Mouse (Mus musculus) liver, adult (tissue): Measurements from ENCODE around the gene Wipf3.

Experiments
- GATA4 ChIP-seq: IDR thresholded peaks from 2 replicates; pipeline ENCODE4 v1.6.1; 2014; ENCODE audit warnings: mild to moderate bottlenecking, low read length; ENCODE audit not compliant: insufficient replicate concordance

Gene Wipf3

DNA sequence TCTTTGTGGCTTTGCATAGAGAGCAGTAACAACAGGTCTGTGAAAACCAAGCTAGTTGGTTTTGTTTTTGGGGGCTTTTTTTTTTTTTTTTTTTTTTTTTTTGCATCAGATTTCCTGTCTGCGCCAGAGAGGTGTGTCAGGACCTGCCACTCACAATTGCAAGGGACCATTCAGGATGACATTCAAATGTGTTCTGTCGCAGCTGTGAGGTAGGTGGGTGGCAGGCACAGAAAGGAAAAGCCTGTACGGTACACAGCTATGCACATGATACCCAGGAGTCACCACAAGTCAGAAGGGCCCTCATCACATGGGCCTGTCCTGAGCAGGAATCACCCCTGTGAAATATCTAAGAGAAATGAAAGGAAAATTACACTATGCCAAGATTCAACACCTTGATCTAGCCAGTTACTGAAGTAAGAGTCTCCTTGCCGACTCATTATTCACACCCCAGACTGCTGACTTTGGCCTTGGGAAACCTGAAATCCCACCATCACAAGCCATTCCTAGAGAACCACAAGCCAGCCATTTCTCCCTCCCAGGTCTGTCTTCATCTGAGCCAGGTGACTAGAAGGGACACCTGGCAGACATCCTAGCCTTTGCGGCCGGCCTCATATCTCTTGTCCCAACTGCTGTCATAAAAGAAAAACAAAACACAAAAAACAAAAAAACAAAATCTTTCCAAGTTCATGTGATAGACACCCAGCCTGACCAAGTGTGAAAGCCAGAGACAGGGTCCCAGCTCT is 30.9 kb downstream of the Wipf3 start:
- no peak for TF ChIP-seq GATA4

DNA sequence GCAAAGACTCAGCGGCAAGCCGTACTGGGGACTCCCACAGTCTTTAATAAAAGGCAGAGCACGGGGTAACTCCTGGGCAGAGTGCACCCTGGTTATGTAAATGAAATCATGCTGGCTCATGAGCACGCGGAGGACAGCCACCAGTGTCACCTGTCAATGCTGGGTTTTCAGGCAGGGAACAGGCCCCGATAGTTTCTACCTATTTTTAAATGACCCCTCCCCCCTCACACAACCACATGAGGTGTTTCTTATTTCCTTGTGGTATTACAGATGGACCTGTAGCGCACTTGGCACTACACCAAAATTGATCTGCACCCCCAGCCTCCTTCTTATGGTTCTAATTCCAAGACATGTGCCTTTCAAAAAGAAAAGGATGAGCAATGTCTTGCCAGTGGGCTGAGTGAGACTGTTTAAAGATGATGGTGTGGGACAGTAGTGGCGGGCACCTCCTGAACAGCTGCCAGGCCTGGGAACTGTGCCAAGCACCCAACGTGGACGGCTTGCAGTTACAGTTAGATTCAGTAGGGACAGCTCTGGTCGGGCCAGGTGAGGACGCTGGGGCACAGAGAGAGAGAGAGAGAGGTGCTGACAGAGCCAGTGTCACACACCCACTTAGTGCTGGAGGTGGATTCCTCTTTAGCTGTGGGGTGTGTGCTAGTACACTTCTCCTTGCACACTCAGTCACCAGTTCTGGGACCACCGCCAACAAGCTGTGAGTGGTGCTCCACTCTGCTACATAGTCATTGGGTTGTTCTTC is 31.7 kb downstream of the Wipf3 start:
- TF ChIP-seq GATA4, result no peak

DNA sequence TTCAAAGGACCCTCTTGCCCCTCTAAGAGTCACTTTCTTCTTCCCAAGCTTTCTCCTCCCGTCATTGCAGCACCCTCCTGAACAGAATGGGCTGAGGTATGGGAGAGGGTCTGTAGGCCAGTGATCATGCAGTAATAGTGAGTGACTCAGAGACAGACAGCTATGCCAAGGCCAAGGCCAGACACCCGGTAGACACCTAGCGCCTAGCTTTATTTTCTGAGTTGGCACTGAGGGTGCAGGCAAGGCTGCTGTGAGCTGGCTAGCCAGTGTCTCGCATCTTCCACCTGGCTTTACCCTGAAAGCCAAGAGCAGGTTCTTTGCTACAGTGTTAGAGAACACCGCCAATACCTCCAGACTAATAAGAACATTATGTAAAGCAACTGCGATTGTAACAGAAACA is 33.4 kb downstream of the Wipf3 start:
- no peak for TF ChIP-seq GATA4

DNA sequence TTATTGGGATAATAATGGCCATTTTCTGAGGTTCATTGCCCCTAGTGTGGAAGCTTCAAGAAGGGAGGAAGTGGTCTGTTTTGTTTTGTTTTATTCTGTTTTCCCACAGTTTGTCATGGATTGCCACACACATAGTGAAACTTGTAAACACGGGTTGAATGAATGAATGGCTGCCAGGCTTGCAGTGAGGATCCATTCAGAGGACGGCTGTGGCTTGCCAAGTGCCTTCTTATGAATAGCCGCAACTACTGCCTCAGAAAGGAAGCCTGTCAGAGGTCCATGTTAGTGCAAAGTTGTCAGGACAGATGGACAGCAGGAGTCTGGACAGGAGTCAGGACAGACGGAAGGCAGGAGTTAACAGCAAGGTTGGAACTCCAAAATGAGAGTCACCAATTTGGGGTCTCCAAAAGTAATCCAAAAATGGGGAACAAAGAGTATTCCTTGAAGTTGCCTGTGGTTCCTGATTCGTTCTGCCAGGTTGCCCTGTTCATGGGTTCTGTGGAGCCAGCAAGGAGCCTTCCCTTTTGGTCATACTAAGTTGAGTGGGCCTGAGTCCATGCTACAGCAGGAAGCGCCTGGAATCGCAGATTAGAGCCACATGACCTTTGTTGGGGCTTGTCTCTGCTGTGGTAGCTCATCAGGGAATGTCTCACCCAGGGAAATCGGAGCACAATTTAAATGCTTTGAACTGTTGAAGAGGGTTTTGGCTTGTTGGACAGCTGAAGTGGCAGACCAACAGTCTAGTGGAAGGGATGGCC is 34.5 kb downstream of the Wipf3 start:
- TF ChIP-seq GATA4, result no peak

DNA sequence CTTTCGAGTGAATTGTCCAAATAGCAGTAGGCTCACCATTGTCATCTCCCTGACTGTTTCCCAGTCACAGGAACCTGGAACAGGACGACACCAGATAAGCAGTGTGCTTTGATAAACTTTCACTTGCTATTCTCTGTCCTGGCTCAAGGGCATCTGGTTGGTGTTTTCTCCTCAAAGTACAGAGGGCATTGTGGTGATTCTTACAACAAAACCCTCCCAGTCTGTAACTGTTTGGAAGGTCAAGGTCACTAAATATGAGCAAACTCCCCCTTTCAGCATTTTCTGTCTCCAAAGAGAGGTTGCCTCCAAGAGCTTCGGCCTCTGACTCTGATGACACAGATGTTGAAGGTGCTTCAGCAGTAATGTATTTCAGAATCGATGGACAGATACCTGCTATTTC is 35.5 kb downstream of the Wipf3 start:
- TF ChIP-seq GATA4, result peak; percentile 24; the same call in 1 of the 2 replicates

DNA sequence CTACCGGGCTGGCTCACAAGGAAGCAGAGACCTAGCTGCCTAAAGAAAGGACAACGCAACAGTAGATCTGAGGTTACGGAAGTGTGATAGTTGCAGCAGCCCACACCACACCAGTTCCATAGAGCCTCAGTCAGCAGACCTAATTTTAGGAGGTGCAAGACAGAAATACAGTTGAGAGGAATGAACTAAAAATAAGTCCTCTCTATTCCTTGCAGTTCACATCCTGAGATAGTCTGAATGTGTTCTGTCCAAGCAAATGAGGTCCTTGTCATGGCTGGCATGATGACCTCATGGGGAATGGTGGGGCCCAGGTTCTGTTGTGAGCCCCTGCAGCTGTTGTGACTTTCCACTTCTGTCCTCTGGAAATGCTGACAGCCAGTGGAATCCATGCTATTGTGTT is 38.0 kb downstream of the Wipf3 start:
- no peak for TF ChIP-seq GATA4

DNA sequence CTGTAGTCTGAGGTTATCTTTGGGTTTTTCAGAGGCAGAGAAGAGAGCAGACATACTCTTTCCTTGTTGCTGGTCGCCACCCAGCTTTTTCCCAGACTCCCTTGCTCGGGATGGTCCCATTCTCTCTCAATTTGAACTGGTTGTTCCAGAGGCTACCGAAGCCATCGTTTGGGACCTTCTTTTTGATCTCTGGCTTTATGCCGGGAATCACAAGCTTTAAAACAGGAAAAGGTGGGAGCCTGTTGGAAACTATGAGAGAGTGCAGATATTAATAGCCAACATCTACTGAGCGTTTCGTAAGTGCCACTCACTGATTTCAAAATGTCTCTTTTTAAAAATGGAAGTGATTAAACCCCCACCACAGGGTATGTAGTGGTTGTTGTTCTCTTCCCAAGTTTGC is 42.5 kb downstream of the Wipf3 start:
- no peak for TF ChIP-seq GATA4

DNA sequence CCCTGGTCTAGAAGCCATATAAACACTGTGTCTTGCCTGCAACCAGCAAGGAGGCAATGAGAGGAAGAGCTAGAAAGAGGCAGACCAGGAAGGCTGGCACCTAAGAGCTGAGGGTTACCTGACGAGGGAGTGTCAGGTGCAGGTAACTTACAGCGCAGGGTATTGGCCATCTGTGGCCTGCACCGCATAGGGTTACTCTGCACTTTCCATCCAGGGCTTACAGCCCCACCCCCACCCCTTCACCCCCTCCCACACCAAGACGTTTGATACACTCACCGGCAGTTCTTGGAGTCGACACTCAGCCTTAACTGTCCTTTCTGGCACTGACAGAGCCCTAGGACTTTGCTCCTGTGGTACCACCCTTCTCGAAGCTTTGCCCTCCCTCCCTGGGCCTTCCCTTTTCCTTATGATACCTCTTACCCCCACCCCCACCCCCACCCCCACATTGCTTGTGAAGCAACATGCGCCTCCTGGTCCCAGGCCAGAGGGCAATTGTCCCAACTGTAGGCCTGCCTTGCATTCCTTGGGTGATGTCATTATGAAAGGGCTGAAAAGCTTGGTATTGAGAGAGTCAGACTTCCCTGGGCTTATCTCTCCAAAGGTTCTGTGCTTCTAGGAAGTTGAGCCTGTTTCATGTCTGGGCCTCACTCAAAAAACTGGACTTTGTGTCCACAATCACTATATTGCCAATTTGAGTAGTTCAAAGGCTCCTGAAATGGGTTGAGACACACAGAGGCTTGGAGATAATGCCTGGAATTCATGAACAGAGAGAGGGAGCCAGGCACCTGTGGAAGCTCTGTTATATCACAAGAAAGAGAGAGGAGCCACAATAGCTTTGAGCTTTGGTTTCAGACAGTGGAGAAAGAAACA is 43.7 kb downstream of the Wipf3 start:
- TF ChIP-seq GATA4, result no peak; the same call in 1 of the 2 replicates

DNA sequence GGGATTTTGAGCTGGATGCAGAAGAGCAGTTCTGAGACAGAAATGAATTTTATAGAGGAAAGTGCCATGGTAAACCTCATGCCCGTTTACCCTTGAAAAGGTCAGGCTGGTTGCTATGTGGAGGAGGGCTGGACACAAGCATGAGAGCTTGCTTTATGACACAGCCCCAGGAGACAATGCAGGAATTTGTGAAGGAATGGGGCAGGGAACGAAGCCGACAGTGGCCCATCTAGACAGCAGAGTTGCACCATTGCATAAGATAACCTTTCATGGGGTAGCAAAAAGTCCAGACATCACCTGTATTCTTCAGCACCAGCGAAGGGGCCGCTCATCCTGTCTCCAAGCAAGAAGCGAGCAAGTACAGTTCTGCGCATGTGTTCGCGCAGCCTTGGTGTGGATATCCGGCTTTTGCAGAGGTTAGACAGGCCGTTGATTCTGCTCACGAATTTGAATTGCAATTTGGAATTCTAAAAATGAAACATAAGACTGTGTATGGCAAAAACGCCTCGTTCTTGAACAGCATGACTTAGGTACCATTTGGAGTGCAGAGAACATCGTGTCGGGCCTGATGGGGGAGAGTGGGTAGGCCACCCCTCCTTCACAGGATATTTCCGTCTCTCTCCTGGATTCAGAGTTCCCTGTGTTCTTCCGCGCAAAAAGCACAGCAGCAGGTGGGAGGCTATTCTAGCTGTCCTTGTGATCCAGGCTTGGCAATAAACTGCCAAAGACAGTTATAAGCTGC is 46.7 kb downstream of the Wipf3 start:
- TF ChIP-seq GATA4, result no peak

DNA sequence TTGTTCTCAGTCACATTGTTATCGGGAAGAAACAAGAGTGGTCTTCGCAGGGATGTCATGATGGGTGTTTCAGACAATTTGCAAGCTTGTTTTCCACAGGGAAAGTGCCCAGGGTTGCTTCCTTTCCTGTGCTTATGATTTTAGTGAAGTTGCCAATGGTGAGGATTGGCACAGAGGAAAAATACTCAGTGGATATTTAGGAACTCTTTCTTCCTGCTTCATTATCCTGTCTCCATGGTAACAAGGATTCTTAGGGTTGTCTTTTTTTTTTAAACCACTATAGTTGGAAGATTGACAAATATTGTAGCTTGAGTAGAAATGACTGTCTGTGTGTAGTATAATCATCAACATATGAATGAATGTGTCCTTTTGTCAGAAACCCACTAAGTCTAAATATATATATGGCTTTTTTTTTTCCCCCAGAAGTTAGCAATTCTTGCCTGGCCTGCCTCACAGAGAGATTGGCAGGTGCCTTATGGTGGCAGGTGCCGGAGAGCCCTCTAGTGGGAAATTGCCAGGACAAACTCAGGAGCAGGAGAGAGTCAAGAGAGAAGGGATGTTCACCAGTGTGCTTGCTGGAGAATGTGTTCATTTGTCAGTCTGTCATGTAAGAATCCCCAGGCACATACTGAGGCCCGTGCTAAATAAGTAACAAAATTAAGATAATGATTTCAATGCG is 49.4 kb downstream of the Wipf3 start:
- no peak for TF ChIP-seq GATA4

DNA sequence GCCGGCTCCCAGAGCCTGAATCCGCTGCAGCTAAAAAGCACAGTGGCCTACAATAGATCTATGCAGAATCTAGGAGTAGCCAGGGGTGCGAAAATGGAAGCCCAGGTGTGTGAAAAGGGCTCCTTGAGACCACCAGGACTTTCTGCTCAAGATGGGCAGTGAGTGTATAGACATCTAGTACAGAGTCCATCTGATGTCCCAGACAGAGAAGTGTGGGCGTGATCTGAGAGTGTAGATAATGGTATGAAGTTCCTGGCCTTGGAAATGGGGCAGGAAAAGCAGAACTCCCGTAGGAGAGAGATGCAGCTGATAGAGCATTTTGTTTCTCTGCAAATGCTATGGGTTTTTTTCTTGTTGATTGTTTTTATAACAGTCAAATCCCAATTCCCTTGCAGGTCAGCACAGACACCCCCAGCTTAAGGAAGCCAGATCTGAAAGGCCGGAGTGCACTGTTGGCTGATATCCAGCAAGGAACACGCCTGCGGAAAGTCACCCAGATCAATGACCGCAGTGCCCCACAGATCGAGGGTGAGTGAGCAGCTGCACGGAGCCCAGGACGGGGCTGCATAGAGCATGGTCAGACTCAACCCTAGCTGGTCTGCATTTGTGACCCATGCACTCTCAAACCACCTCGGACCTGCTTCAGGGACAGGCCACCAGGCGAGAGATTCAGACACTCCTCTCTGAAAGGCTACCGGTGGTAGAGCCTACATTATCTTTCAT is 52.1 kb downstream of the Wipf3 start:
- no peak for TF ChIP-seq GATA4

DNA sequence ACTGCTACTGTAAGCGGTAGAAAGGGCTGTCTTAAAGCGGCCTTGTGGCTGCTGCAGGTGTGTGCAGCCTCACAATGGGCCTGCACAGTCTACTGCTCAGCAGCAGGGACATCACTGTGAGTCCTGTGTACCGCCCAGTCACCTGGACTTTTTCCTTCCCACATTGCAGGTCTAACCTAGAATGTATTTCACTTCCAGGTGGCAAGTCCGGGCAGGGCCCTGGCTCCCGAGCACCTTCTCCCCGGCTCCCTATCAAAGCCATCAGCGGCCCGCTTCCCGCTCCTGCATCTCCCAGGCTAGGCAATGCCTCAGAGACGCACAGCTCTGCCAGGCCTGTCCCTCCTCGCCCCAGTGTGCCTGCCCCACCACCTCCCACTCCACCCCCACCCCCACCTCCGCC is 55.6 kb downstream of the Wipf3 start:
- TF ChIP-seq GATA4, result no peak

DNA sequence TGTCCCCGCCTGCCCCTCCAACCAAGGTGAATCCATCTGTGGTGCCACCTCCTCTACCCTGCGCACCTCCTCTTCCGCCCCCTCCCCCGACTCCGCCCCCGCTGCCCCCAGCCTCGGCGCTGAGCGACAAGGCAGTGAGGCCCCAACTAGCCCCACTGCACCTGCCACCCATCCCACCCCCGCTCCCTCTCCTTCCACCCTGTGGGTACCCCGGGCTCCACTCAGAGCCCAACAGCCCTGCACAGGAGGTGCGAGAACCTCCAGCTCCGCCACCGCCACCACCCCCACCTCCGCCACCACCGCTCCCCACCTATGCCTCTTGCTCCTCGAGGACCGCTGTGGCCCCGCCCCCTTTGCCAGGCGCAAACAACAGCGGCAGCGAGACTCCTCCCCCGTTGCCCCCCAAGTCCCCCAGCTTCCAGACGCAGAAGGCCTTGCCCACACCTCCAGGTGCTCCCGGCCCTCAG is 56.1 kb downstream of the Wipf3 start:
- TF ChIP-seq GATA4, result no peak

DNA sequence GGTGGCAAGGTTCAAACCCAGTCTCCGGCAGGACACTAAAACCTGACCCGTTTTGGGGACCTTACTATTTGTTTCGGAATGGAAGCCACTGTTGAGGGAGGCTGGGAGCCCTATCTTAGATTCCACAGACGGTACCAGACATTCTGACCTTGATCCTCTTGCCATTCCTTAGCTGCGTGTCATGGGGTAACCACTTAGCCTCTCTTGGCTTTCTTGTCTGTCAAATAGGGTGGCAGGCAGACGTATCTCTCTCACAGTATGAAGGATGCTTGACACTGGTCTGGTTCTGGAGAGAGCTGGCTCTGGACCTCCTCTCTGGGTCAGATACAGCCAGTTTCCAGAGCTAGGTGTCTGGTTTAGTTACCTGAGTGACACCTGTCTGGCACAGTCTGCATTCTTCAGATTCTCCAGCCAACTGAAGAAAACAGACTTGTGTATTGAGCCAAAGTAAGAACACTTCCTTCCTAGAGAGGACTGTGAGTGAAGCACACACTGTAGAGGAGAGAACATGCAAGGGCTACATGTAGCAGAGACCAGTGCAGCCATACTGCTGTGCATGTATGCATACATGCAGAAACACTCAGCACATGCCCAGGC is 56.7 kb downstream of the Wipf3 start:
- no peak for TF ChIP-seq GATA4
